Mouse (Mus musculus) activated CD4-positive, CD25-positive, alpha-beta regulatory T cell, adult 4 months (primary cell): ENCODE measurements around the gene Ppp4r1. TPM values are rescaled to one million over a fixed set of nuclear protein-coding genes. Genes with fewer than 3 reads are reported as not detected.

Source experiments
- ATAC-seq: one replicate; pipeline ENCODE4 v1.8.0; 2017
- polyA plus RNA-seq, 2 experiments: library from polyadenylated mRNA; unstranded; fragments of 100-300 nt; shearing (Covaris generic); gene quantifications; one replicate each; pipeline ENCODE4 v1.2.1; 2017

Gene Ppp4r1
- 10 to 100 TPM; 20.0 to 21.8 TPM for polyA plus RNA-seq

DNA sequence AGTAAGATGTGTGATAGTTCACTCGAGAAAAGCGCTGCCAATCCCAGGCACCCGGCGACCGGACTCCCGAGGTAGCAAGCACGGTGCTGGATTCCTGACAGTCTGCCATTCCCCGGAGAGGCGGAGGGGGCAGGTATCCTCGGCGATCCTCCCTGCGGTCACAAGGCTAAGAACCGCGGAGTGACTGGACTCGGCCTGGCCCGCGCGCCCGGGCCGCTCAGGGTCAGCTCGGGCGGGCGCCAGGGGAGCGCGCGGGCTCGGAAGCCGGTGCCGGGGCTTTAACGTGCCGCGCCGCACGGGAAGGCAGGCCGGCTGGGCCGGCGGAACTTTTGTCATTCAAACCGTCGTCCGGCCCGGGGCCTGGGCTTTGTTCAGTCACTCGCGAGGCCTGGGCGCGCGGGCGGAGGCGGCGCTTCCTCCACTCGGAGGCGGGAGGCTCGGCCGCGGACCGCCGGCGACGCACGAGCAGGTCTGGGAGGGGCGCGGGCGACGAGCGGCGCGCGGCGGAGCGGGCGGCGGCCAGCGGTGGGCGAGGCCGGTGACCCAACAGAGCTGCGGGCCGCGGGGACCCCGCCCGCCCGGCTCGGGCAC, at the start of gene Ppp4r1:
Ppp4r1 (plus strand) TSS at position 23 of the 591 bp plus-strand sequence.
- ATAC-seq: peak; percentile 37

DNA sequence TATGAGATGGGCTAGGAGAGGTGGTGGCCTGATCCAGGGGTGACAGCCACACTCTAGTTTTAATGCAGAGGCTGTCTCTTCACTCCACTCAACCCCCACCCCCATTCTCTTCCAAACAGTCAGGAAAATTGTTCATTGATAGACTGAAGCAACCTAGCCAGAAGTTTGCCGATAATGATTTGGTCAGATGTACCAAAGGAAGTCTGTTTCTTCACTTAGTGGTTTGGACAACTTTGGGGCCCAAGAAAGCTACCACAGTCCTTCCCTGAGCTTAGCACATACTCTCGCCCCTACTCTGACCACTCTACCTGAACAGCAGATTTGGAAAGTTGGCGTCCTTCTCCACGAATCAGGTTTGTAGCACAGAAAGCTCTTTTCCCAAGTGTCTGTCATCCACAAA, 49.7 kb upstream of the Ppp4r1 start:
- no peak for ATAC-seq

DNA sequence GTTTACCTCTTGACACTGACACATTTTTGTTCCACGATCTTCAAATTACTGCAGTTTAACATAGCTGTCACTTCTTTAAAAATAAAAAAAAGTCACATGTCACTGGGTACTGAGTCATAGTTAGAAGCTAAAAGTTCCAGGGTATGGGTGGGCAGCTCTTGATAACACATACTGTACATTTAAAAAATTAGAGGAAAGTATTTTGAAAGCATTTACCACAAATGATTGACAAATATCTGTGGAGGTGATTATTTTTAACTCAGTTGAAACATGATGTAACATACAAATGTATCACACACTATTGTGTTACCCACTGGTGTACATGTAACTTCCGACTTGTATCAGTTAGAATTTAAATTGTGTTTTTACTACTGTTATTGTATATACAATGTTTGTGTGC, 47.3 kb upstream of the Ppp4r1 start:
- ATAC-seq: no peak

DNA sequence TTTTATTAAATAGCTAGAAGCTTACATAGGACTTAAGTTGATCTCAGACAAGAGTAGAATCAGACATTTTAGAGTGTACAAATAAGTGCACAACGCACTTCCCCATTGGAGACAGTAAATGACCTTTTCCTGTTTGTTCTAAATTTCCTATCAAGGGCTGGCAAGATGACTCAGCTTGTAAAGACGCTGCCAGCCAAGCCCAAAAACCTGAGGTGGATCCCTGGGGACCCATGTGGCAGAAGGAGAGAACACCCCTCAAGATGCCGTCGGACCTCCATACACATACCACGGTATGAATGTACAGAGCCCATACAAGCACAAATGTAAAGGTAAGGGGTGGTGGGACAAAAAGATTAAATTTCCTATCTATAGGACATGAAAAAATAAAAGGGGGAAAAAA, 45.2 kb upstream of the Ppp4r1 start:
- no peak for ATAC-seq

- ATAC-seq: no peak
These were observed 44.8 kb upstream of the Ppp4r1 start for GRCm38 (mm10) chr17:65737622-65738021.

DNA sequence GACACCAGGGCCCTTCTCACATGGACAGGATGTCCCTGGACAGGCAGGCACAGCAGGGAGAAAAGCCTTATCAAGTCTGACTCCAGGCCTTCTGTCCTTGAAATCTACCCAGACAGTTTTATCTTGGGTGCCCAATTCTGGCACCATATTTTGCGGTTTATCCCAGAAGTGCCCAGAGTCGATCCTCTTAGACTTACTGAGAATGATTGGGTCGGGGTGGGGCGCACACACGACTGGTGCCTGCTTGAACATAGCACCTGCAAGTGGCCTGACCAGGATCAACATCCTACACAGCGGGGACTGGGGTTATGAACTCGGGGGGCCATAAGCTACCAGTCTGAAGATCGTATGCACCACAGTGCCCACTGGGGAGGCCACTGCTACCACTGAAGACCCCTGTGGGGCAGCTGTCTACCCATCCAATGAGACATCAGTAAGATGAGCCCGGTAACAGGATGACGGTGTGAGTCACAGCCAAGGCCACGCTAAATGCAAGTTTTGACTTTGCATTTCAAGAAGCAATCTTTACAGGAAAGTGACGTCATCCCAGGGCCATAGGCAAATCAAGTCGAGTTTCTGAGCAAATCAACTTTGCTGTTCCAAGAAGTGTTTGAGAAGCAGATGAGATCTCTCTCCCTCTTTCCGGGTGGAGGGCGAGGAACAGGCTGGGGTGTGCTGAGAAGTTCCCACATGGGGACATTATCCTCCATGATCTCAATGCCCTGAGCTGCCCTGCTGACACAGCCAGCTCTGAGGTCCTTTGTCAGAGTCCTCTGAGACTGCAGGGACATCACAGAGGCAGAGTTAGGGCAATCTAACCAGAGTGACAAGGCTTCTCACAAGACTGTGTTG, 42.3 kb upstream of the Ppp4r1 start:
- ATAC-seq: no peak

GRCm38 (mm10) chr17:65741565-65741964, 40.8 kb upstream of the Ppp4r1 start:
- no peak for ATAC-seq

GRCm38 (mm10) chr17:65742245-65742905, 40.0 kb upstream of the Ppp4r1 start:
- ATAC-seq: no peak

GRCm38 (mm10) chr17:65742969-65743368, 39.4 kb upstream of the Ppp4r1 start:
- no peak for ATAC-seq

DNA sequence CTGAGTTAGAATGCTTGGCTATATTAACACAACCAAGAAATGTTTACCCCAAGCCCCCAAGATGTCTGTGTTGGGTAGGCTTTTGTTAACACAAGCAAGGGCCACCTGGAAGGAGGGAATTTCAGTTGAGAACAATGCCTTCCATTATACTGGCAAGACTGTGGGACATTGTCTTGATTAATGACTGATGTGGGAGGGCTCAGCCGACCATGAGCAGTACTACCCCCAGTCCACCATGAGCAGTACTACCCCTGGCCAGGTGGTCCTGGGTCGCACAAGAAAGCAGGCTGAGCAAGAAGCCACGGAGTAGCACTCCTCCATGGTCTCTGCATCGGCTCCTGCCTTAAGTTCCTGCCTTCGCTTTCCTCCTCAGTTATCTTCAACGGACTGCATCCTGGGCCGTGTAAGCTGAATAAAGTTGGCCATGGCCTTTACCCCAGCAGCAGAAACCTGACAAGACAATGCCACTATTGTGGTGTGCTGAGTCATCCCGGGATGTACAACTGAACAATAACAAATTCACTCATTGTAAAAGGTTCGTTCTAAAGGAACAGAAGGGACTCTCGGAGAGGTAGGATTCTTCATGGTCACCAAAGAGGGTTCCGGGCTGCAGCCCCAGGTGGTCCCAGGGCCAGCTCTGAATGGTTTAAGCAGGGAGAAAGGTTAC, 38.6 kb upstream of the Ppp4r1 start:
- no peak for ATAC-seq

DNA sequence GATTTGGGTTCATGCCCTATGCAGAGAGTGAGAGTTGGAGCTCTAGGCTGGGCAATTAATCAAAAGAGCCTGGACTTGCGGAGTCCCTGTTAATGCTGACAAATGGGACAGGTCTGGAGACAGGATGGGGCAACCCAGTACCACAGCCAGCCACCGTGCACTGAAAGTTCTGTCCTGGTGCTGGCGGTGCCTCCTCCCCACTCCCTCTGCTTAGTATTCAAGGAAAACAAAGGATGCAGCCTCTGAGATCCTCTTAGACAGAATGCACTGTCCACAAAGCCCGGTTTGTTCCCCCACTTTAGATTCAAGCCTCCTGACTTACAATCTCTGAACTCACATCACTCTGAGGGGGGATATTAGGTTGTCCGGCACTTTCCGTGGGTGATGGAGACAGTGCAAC, 36.1 kb upstream of the Ppp4r1 start:
- no peak for ATAC-seq

DNA sequence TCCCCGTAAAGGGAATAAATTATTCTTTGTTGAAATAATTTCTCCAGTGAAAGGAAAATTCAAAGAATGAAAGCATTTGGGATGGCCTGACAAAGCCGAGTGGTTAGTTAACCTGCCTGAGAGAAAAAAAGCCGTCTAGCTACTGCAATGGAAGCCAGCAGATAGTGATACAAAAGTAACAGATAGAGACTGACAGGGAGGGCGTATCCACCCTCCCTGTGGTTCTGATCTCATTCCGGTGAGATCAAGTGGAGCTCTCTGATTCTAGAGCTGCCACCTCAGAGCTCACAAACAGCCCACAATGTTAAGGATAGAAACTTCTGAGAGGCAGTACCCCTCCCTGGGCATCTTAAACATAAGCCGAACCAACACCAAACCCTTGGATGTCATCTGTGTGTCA, 33.4 kb upstream of the Ppp4r1 start:
- ATAC-seq: no peak

DNA sequence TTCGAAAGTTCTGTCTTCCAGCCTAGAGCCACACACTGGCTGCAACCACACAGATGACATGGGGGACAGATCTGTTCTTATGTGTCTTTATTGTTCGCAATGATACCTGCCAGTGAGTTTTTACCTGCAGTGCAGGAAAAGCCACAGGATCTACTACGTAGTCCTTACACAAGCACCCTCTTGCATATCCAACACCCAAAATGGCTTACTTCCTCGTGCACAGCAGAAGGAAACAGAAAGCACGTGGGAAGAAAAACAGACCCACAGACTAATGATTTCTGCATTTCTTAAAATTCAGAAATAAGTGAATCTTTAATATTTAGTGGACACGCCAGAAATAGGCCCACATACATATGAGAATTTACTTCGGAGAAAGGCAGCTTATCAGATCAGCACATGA, 32.6 kb upstream of the Ppp4r1 start:
- ATAC-seq: no peak

DNA sequence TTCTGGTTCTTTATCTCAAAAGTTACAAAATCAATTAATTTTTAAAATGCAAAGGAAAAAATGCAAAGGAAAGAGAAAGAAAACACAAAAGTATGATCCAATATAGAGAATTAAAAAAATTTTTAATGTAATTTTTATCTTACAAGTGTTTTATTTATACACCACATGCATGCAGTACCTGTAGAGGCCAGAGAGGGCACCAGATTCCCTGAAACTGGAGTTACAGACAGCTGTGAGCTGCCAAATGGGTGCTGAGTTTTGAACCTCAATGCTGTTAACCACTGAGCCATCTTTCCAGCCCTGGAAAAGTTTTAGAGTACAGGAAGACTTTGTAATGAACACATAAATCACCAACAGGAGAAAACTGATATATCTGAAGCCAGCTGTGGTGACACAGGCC, 32.1 kb upstream of the Ppp4r1 start:
- ATAC-seq: no peak

DNA sequence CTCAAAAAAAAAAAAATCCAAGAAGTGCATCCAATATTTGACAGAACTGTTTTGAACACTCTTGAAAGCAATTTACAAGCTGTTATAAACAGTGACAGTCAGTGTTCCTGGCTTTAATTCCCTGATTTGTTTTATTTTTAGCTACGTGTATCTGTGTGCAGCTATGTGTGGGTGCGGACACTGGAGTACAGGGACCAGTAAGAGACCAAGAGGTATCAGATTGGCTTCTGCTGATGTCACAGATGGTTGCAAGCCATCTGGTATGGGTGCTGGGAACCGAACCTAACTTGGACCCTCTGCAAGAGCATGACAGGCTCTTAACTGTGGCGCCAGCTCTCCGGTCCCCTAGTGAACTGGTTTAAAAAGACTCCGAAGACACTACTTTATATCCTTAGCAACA, 29.2 kb upstream of the Ppp4r1 start:
- ATAC-seq: no peak

- no peak for ATAC-seq
These were observed 26.5 kb upstream of the Ppp4r1 start for GRCm38 (mm10) chr17:65755857-65756256.

- ATAC-seq: no peak
These were observed 25.2 kb upstream of the Ppp4r1 start for GRCm38 (mm10) chr17:65757150-65757549.

GRCm38 (mm10) chr17:65763221-65763620, 19.2 kb upstream of the Ppp4r1 start:
- ATAC-seq: no peak

DNA sequence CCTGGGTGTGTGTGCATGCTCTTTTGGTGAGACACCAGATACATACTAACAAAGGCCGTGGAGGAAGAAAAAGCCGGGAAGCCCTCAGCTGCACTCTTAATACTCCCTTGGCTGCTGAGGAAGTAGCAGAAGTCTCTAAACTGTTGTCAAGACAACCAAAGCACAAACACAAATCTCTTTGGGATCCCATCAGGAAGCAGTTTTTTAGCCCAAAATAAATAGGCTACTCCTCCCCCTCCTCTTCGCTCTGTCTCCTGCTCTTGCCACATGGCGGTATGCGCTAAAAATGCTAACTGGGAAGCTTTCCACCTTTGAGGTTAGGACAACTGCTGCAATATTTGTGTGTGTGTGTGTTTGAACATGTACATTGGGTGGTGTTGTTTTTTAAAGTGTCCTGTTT, 13.9 kb upstream of the Ppp4r1 start:
- no peak for ATAC-seq

DNA sequence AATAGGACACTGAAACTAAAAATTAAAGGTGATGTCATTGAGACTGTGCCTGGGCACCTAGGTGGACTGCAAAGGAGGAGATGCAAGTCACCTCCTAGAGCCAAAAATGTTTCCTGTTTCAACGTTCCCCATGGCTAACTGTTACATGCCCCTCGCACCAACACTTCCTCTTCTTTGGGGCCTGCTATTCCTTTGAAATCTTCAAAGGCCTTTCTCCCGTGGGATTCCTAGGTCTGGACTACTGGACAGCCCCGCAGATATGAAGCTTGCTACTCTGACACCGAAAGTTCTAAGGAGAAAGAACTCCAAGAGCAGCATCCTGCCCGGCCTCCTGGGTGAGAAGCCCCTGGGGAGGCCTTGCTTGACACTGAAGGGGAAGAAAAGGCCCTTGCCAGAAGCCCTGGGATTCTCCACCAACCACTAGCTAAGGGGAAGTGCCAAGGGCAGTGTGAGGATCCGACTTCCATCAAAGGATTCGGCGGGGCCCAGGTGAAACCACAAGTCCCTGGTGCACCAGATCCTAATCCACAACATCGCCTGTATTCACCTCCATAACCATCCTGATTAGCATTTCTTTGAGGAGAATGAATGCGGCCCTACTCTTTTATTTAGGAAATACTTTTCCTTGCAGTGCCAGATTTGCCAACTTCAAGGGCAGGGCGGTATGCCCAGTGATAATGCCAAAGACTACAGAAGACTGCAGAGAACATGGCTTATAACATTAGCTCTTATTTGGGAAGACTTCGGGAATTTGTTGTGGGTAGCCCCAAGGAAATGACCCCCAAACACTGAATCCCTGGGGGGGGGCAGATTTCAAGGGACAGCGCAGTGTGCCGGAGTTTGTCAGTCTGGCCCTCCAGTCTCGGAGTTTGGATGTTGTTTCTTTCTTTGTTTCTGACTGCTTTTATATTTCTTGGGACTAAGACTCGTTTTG, 11.1 kb upstream of the Ppp4r1 start:
- ATAC-seq: no peak

DNA sequence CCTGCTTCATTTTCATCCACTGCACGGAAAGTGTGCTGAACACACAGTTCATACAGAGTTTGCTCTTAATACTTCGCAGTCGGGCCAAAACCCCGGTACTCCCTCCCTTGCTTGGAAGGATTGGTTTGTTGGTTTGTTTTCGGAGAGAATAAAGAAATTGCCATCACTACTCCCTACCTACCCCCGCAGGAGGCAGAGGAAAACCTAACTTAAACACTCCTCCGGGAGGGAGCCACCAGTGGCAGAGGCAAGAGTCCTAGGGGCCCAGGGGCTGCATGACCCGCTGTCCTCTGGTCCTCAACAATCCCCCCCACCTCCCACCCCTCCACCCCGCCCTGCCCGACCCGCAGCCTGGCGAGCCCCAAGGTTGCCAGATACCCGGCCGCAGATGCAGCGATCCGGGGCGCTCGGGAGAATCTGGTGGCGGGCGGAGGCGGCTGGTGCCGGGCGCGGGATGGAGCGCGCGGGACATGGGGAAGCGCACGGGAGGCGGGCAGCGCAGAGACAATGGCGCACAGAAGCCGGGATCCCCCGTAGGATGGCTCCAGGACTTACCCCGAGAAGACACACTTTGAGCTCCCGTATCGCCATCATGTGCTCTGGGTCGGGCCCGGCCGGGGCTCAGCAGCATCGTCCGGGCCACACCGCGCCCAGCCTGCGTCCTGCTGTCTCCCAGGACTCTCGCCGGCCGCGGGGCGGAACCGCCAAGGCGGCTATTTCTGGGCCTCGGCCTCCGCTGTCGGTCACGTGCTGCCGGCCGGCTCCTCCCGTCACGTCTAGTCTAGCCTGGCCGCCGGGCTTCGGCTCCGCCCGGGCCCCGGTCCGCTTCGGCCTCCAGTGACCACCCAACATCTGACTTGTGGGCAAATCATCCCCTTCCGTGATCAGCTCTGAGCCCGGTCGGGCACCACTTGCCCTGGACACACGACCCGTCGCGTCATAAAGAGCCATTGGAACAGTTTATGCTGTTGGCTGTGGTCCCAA, 10.1 kb upstream of the Ppp4r1 start, which contains the start of gene Rab31:
Rab31 (minus strand) TSS at position 802 of the 984 bp plus-strand sequence.
- peak; percentile 40 for ATAC-seq
